Mouse (Mus musculus): ENCODE measurements around the gene Gm17087. TPM values are rescaled to one million over a fixed set of nuclear protein-coding genes. Genes with fewer than 3 reads are reported as not detected.

Gm17087 gene
- not detected for total RNA-seq (2021)

DNA sequence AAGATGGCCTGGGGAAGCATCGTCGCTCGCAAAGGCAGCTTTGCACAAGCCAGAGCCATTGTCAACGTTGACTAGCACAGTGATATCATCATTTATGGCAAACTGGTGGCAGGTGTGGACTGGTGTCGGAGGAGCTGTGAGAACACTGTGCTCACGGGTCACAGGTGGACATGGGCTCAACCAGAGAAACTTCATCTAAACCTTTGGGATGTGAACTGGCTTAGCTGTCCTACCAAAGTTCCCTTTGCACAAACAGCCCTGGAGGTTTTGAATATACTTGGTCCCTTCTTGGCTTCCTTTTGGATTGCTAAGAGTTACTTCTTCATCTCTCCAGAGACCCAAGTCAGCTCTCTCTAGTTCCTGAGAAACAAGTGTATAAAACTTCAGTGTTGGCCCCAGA, at the start of gene Gm17087:
Gene Gm17087, minus strand, starts transcription at position 101 of the 400 bp plus-strand sequence.
- no peak for DNase-seq

DNA sequence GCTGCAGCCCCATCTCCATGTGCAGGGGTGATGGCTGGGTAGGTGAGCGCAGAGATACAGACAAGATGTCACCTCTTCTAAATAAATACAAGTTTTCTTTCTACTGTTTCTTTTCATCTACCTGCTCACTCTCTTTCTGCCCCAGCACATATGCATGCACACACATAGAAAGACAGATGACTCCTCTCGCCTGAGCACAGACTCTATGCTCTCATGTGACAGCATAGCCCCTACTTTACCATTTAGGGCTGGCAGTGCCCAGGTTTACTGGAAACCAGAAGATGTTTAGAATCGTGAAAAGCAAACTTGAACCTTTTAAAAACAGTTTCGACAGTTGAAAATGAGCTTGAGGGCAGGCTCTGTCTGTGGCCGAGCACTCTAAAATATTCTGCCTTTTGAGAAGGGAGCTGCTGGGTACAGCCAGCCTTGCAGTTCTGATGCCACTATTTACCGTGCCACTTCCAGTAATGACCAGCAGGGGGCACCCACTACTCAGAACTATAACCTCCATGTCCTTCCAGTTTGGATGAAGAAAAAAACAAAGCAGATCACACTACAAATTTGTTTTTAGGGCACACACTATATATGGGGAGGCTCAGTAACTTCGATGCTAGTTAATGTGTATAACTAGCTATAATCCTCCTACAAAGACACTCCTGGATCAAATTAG, 47.3 kb upstream of the Gm17087 start:
- peak; percentile 88 for DNase-seq

DNA sequence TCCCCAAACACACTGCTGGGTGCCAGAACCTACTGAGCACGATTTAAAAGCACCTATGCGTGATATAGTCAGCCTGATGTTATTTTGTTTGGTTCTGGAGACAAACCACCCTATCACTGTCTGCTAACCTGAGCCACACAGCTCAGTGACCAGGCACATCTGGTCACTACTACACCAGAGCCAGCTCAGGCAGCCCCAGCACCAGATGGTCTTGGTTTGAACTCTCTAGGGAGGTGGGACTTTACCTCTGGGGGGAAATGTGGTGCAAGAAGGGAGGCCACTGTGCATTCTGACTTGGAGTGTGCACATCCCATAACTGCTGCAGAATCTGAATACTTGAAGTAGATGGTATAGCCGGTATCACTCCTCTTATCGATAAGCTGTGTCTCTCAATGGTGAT, 45.2 kb upstream of the Gm17087 start:
- DNase-seq, result no peak

DNA sequence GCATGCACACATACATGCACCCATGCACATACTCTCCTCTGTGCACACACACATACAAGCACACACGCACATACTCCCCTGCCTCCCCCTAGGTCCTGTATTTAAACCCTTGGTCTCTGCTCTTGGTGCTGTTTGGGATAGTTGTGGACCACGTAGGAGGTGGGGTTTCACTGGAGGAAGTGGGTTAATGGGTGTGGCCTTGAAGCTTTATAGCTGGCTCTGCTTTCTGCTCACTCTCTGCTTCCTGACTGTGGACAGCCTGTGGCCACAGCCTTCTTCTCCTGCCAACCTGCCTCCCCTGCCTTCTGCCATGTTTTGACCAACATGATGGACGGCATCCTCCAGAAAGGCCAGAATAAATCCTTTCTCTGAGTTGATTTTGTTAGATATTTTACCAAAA, 39.9 kb upstream of the Gm17087 start:
- no peak for DNase-seq

DNA sequence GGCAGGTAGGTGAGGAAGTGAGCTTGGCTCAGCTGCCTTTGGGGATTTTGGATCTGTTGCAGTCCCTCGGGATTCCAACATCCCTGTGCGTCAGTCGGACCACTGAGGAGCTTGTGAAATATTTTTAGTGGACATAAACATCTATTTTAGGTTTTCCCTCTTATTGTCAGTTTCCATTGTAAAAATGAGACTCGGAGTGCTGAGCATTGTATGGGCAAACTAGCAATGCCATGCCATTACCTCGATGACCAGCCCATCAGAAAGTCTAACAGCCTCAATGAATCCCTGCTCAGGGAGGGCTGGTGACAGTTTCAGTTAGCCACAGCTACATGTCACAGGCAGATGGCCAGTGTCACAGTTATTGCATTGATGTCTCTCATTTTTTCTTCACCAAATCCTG, 39.2 kb upstream of the Gm17087 start:
- DNase-seq, result no peak

DNA sequence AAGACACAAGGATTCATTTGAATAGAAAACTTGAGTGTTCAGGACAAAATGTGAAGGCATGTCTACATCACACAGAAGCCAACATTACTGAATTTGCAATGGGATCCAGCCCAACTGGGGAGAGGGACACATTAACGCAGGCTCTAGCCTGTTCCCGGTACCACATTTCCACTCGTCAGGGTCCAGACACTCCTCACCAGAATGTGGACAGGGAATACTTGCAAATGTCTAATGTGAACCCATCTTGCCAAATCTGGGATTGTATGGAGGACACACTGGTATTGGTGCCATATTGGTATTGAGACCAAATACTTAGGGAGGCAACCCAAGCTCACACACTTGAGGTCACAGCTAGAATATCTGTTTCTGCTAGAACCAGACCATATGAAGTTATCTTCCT, 36.2 kb upstream of the Gm17087 start:
- no peak for DNase-seq

DNA sequence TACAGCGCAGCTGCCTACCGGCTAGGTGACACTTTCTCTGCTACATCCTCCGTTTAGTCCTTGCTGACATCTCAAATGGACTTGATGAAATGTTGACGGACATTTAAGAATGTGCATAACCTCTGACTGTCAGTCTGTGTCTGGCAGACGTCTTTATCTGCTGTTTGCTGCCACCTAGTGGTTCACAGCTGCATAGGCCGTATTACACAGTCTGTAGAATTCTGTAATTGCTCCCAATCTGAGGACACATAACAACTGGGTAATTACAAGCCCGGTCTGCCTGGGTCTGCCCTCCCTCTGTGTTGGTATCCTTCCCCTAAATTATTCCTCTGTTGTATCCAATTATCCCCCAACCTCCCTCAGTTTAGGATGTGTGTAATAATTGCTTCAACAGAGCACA, 31.0 kb upstream of the Gm17087 start:
- DNase-seq, result peak; percentile 74

DNA sequence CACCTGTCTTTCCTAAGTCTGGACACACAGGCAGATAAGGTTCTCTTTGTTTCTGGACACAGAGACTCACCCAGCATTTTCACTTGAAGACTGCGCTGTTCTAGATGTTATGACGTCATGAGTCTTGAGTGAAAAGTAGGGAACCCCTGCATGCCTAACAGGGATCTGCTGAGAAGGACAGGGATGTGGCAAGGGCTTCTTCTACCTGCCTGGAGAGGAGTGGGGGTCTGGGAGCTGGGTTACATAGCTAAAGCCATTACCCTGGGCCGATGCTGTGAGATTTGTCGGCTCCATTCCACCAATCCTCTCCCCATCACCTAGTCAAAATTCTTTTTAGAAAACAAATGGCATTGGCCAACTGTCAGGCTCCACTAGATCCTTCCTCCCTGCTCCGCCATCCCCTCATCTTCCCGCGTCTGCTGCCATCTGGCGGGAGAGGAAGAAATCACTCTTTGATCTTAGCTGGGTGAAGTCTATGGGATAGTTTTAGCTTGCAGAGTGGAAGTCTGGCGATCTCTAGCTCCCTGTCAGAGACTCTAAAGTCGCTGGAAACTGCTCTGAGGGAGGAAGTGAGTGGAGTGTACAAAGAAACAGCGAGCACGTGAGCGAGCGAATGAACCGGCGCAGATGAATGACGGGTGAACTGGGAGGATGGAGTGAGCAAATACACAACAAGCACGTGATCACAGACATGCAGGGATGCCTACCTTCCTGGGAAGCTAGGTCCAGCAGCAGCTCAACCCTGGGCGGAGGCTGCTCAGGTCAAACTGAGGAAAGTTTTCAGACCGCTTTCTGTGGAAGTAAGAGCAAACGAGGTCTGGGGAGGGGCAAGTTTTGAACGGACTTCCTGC, 25.9 kb upstream of the Gm17087 start:
- peak; percentile 89 for DNase-seq

DNA sequence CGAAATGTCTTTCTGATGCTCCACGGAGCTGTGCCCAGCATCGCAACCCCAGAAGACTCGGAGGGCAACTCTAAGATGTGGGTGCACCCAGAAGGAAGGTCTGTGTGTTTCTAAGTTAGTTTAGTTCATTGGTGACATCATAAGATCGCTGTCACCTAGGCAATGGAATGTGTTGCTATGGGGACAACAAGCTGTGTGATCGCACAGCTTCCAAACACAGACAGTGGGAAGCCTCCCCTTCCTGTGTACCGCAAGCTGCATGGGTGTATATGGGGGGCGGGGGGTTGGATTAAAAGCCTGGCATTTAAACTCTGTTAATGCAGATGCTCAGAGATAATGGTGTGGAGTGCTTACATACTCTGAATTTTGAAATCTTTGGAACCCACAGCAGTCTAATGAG, 14.8 kb upstream of the Gm17087 start:
- no peak for DNase-seq

DNA sequence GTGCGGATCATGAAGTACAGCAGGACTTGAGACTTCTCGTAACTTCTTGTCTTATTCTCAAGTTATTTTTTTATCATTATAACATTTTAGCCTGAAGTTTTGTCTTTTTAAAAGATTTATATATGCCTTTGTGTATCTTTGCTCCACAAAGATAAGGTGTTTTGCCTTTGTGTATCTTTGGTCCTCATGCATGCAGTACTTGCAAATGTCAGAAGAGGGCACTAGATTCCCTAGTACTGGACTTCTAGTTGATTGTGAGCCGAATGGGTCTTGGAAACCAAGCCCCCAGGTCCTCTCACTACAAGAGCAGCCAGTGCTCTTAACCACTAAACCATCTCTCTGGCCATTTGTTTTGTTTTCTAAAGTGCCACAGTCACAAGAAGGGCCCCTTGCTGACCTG, 13.6 kb upstream of the Gm17087 start:
- DNase-seq, result peak; percentile 17

DNA sequence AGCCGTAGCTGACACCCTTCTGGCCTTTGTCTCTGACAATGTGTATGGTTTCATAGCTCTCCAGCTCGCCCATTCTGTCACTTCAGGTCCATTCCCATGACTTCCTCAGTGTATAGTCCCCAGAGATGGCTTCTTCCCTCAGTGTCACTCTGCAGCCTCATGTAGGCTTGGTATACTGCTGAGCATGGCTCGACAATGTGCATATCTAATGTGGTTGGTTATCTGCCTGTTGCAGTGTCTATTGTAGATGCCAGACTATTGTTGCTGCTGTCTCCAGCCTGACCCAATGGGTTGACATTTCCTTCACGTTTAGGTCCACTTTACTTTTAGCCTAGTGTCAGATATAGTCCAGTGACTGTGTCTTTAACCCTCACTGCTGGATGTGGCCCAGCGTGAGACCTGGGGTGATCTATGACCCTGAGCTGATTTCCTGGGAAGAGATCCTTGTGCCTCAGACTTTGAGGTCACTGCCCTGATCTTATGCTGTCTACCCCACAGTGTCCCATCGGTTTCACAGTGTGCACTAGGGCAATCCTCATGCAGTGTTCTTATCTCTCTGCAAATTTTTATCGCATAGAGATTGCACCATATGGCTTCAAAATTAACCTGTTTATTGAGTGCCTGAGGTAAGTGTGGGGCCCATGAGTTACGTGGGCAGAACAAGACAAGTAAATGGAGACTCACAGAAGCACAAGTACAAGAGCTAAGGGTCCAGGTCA, 7.0 kb upstream of the Gm17087 start:
- DNase-seq, result no peak

DNA sequence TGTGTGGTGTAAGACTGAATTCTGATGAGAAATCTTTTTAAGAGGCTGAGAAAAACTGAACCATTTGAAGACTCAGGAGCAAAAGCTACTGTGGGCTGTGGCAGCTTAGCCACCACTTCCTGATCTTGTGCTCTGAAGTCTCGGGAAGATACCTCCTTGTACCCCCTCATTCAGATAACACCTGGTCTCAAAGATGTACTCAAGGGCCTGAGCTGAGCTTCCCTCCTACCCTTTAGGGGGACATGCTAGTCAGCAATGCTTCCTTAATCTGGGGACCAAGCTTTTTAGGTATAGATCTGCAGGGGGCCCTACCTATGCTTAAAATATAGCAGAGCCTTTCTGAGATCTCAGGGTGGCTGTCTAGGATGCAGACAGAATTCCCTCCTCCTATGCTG, 3.9 kb downstream of the Gm17087 start:
- DNase-seq, result no peak

DNA sequence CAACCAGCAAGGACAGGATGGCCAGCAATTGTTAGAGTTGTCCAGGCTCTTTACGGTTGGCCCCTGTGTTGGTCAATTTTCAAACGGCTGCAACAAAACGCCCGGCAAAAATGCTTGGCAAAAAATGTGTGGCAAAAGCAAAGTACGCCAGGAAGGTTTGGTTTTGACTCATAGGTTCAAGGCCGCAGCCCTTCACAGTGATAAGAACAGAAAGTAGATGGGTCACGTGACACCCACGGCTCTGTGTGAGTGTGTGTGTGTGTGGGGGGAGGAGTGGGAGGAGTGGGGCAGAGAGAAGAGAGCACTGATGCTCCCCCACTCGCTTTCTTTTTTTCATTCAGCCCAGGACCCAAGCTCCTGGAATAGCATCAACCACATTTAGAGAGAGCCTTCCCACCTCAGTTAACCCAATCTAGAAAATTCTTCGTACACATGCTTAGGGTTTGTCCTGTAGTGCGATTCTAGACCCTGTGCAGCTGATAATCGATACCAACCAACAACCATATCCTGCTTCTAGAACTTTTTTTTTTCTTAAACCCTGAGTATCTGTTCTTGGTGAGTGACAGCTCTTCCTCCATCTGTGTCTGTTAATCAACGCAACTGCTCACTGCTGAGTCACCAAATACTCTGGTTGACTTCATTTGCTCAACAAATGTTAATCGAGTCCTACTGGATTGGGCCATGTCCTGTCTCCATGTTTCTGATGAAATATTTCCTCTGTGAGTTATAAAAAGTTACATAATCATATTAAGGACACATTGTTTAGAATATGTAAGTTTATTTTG, 4.5 kb downstream of the Gm17087 start:
- no peak for DNase-seq

DNA sequence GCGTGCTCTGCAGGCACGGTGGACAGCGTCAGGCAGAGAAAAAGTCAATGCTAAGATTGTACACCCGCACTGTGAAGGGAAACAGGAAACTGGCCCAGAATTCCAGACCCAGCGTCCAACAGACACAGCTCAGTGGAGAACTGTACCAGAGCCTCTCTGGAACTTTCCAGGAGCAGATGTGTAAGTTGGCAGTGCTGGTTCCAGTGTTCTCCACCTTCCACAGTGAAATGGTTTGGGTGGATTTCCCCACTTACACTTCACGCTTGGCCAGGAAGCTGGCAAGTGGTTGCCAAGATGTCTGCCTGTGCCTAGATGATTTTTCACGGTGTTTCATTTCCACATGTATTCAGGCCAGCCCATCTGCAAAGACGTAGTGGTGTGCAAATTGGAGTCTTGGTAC, 8.8 kb downstream of the Gm17087 start:
- DNase-seq, result no peak

DNA sequence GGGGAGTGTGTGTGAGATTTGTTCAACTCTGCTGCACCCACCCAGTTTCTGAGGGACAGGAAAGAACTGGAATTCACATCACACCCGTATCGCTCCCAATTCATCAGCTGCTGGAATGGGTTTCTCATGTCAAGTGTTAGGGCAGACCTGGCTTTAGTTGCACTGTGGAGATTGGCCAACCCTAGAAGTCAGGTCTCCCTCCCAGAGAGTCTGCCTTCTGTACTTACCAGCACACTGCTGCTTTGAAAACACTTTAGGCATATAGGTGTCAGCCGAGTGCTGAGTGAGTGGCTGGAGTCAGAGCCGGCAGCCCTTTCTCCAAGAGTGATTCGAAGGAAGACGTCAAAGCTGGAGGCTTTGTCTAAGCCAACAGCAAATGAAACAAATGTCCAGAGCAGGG, 10.5 kb downstream of the Gm17087 start:
- peak; percentile 23 for DNase-seq

DNA sequence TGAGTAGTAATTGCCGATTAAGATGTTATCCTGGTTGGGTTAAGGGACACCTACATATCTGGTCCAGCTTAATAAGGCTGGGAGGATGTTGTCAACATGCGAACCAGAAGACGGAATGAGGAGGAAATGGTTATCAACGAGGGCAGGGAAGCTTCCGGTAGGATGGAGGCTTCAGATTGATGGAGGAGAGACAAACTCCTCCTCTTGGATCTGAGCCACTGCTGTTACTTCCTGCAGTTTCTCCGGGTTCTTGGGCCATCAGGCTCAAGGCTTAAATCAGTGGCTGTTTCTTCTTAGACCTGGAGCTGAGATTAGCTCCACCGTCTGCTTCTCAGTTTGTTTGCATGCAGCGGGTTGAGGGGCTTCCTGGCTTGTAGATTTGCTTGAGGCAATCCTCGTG, 11.0 kb downstream of the Gm17087 start:
- no peak for DNase-seq

DNA sequence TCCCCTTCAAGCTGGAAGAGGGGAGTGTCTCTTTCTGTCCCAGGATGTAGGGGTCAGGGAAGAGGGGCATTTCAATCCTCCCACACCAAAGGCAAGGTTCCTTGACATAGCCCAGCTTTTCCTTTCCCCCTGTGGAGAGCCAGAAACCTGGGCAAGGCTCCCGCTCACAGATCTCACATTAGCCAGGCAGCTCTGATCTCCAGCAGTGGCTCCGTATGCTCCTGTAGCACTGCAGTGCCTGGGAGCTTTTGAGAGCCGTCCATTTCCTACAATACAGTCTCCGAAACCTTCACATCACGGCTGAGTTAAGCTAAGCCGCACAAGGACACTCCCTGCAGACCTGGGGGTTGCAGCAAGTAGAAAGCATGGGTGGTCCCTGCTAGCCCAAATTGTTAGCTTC, 12.5 kb downstream of the Gm17087 start:
- no peak for DNase-seq

DNA sequence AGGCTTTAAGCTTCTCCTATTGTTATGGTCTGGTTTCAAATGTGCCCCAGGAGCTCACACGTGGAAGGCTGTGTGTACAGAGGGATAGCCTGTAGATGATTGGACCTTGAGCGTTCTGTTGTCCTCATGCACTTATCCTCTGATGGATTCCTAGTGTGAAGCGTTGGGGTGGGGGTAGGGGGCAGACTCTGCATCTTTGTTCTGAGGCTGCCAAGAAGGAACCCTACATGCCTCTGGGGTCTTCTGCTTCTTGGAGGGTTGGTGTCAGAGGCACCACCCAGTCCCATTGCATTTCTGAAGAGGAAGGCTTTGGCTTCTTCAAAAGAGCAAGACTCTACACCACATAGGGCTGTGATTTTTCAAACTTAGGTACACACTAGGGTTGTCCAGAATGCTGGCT, 13.1 kb downstream of the Gm17087 start:
- no peak for DNase-seq

DNA sequence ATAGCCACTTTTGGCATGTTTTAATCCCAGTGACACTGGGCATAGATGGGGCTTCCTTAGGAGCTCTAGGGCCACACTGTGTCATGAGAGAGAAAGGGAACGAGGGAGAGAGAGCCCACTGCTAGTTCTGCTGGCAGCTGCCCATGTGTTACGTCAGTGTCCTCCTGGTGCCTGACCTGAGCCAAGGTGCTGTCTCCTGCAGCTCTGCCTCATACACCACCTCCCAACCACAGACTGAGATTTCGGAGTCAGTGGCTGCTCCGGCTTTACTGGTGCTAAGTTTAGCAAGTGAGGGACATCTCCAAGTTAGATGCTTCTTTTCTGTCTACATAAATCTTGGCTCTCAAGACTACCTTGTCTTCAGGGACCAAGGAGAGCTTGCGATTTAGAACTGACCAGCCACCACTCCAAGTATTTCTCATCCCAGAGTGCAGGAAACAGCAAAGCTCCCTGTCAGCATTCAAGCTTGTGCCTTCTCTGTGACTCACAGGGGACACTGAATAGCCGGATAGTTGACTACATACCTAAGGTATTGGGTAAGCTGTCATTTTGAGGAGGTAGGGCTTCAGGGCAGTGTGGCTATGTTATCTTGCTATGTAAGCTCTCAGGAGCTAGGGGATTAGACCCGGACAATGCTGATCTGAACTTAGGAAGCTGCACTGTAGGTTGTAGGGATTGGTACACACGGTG, 14.3 kb downstream of the Gm17087 start:
- DNase-seq, result peak; percentile 58

DNA sequence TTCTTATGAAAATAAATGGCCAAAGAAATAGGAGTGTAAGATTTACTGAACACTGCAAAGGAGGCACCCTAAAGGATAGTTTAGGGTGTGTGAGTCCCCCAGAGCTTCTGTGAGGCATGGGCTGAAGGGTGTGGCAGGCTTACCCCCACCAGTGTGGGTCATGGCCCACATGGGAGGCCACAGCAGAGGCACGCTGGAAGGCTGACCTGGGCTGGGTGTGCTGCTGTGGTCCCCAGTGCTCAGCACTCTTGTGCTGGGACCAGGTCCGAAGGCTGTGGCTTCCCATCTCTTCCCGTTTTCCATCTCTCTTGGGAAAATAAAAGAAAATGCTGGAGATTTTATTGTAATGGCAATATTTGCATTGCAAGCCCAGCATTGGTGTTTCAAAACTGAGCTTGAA, 15.1 kb downstream of the Gm17087 start:
- no peak for DNase-seq

DNA sequence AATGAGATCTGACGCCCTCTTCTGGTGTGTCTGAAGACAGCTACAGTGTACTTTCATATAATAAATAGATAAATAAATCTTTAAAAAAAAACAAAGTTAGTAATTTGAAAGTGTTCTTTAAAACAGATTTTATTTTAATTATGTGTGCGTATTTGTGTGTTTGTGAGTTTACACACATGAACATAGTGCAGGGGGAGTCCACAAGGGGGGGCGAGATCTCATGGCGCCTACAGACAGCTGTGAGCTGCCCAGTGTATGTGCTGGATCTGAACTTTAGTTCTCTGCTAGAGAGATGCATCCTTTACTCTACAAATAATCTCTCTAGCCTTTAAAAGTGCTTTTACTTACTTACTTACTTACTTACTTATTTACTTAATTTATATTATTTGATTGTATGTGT, 18.0 kb downstream of the Gm17087 start:
- DNase-seq, result no peak

DNA sequence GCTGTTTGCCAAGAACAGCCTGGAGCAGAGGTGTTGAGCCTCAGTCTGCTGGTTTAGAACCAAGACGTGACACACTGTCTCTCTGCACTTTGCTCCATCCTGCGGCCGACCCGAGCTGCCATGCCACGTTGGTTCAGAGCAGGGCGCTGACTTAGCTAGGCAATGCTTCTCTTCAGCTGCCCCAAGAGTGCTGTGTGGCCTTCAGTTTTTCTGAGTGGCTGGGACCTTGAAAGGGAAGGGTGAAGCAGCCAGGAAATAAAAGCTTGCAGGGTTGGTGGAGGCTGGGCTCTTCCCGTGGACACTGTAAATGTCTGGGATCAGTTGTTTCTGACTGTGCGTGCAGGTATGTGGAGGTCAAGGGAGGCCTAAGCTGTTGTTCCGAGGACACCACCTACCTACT, 20.4 kb downstream of the Gm17087 start:
- DNase-seq, result no peak
